Comparison of ENCODE assay signal across 8 mouse cellular contexts in the genomic region with DNA sequence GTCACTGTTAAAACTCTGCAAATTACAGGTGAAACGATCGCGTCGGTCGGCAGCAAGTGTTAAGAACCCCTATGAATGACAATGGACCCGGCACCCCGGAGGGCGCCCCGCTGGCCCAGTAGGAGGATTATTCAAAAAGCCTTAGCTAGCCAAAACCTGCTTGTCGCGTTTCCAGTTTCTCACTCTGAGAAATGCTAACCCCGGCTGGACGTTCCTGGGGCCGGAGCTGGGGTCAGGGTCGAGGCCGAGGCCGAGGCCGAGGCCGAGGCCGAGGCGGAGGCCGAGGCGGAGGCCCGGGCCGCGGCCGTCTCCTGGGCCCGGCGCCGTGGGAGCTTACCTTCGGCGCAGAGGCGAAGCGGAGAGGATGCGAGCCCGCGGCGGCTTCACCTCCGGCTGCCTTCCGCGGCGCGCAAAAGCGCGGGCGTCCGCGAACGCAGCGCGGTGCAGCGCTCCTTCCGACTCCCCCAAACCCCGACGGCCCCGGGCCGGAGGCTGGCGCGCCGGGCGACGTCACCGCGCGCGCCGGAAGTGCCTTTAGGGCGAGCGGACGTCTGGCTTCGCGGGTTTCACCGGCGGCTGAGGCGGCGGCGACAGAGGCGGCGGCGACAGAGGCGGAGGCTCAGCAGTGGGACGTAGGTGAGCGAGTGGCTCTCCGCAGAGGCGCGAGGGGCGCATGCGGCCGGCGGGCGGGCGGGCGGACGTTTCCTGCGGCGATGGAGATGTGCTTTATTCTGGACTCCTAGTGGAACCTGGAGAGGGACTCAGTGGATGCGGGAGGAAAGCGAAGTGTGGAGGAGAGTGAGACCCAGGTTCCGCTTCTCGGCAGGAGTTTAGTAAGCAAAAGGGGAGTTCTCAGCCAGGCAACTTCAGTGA. TPM values are rescaled to one million over a fixed set of nuclear protein-coding genes. Genes with fewer than 3 reads are reported as not detected.
A peak's percentile ranks its signal among the peaks of the same experiment; 100 is the strongest.
DNase-seq lines count a peak whose midpoint lies in the region; ATAC-seq lines count a peak whose summit lies in the region.

A gene (minus strand): TSS at position 509 of the 873 bp plus-strand sequence.
A gene (plus strand): TSS at position 525 of the 873 bp plus-strand sequence.

- WGBS in intestine, embryonic 14.5 days, result under 1% methylated on average over 100 of the region's 100 CpGs

- peak within 1 kb of the TSS; percentile 82 for H3K4me2 ChIP-seq in intestine, embryonic 14.5 days (ENCODE audit: low read length)

- H3K27me3 ChIP-seq in intestine, embryonic 14.5 days (replicated peaks; ENCODE audit: control insufficient read depth, insufficient read depth, low read length), result no peaks in the 10 kb centered on the region

- peak; percentile 94 for ATAC-seq in intestine, embryonic 14.5 days (replicated peaks; ENCODE audit: low FRiP score, low TSS enrichment, low read depth)

- H3K4me3 ChIP-seq in intestine, embryonic 14.5 days (ENCODE audit: low read depth, low read length), result peak within 1 kb of the TSS; percentile 95

- H3K27ac ChIP-seq in intestine, embryonic 14.5 days (ENCODE audit: low read depth), result peak within 1 kb of the TSS; percentile 83

- H3K36me3 ChIP-seq in intestine, embryonic 14.5 days (ENCODE audit: control insufficient read depth, insufficient read depth, low read length), result peaks cover 13% of the 10 kb centered on the region; the same call in 1 of the 2 replicates

- DNase-seq in adipocyte (ENCODE audit: low spot score), result peak; percentile 83
- peak; percentile 89 for DNase-seq in embryo, embryonic 10 days (ENCODE audit: low spot score)
- DNase-seq in gastrocnemius, postnatal 14 days, result peak; percentile 82
- DNase-seq in intestine, embryonic 14.5 days (ENCODE audit: low spot score), result peak; percentile 91
- peak; percentile 62 to 83 for DNase-seq in left cerebral cortex, postnatal 14 days (ENCODE audit: low spot score in 2 of 2)
- DNase-seq in mesoderm, embryonic 11.5 days (ENCODE audit: low read depth, low spot score), result peak; percentile 92
- peak; percentile 63 to 70 for DNase-seq in right cerebral cortex, postnatal 36 days (ENCODE audit: low spot score in 2 of 2)
- DNase-seq in yolk sac, embryonic 10.5 days (ENCODE audit: low spot score), result peak; percentile 85

- H3K9me3 ChIP-seq in intestine, embryonic 14.5 days (ENCODE audit: control insufficient read depth, low read length), result no peaks in the 10 kb centered on the region

- H3K9ac ChIP-seq in intestine, embryonic 14.5 days (ENCODE audit: low read length), result peak within 1 kb of the TSS; percentile 96

- intact Hi-C loops in gastrocnemius, postnatal 14 days (cut with DNase I; ENCODE audit: low total_unique reads), result no loop called here
- intact Hi-C loops in left cerebral cortex, postnatal 14 days (cut with DNase I), result loop anchor here (5.0 kb wide), 1 partner anchor 121 kb away; a partner anchor contains a TSS

- H3K4me1 ChIP-seq in intestine, embryonic 14.5 days (replicated peaks; ENCODE audit: control insufficient read depth, insufficient read depth, low read length), result peaks cover 22% of the 10 kb centered on the region

RNA-seq across cellular contexts. Expression of the first gene that starts in this region (rescaled TPM):
- 10 to 100 TPM; 67.7 to 72.1 TPM for total RNA-seq in gastrocnemius, postnatal 14 days (2021)
- polyA plus RNA-seq in intestine, embryonic 14.5 days (2014; fragmentation: Nextera tagmentation; extraction: Ambion mirVana), result 115 and 121 TPM in 2 replicates
- total RNA-seq in left cerebral cortex, postnatal 14 days (2021), result 10 to 100 TPM; 75.2 to 83.9 TPM

RNA-seq across cellular contexts. Expression of the second gene that starts in this region (rescaled TPM):
- total RNA-seq in gastrocnemius, postnatal 14 days (2021), result 10 to 100 TPM; 16.3 to 16.5 TPM
- 28.4 and 33.0 TPM in 2 replicates for polyA plus RNA-seq in intestine, embryonic 14.5 days (2014; fragmentation: Nextera tagmentation; extraction: Ambion mirVana)
- total RNA-seq in left cerebral cortex, postnatal 14 days (2021), result 10 to 100 TPM; 34.8 to 37.3 TPM

Comparison
In these comparisons a context has a peak if more than half of its experiments do, and no peak if none do; other contexts are left out.
1. Peak in every context shown above with its lines: DNase-seq, ATAC-seq, H3K4me3 ChIP-seq and H3K27ac ChIP-seq.